Mouse (Mus musculus) testis, adult 2 months (tissue): Measurements from ENCODE around the gene Ccdc186.

Source experiments
- CTCF ChIP-seq: fragments of 200-500 bp; IDR thresholded peaks from 2 replicates; pipeline ENCODE4 v1.5.1; 2012; ENCODE audit warnings: low read depth, mild to moderate bottlenecking, inconsistent platforms, low read length, moderate library complexity; ENCODE audit not compliant: control insufficient read depth, insufficient read depth, insufficient replicate concordance
- POLR2A ChIP-seq: fragments of 200-500 bp; IDR thresholded peaks from 2 replicates; pipeline ENCODE4 v1.6.1; 2012; ENCODE audit warnings: low read depth, mild to moderate bottlenecking, inconsistent platforms, low read length, moderate library complexity; ENCODE audit not compliant: control insufficient read depth

GRCm38 (mm10) chr19:56749343-56749742, 72.6 kb downstream of the Ccdc186 start:
- no peak for TF ChIP-seq CTCF
- no peak for TF ChIP-seq POLR2A
